Mouse (Mus musculus): ENCODE results near the gene Il4ra.

The Il4ra gene

DNA sequence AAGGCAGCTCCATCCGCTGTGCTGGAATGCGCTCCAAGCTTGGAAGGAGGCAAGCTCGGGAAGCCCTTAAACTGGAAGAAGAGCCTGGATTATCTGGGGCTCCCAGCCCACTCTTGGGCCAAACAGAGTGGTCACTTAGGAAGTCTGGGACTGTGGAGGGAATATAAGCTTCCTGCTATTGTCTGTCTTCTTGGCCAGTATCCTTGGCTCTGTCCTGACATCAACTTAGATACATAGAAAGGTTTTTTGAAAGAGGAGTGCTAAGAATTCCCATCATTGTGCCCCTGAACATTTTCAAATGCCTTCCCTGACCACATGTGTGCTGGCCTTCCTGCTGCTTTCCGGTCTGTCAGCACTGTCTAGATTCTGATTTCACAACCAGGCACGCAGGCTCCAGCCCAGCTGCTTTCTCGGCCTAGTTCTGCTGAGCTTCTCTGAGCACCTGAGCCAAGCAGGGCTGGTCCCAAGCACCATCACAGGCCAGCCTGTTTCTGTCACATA lies 989 bp upstream of the Il4ra start:
- no peak for DNase-seq (ENCODE audit: low spot score)

DNA sequence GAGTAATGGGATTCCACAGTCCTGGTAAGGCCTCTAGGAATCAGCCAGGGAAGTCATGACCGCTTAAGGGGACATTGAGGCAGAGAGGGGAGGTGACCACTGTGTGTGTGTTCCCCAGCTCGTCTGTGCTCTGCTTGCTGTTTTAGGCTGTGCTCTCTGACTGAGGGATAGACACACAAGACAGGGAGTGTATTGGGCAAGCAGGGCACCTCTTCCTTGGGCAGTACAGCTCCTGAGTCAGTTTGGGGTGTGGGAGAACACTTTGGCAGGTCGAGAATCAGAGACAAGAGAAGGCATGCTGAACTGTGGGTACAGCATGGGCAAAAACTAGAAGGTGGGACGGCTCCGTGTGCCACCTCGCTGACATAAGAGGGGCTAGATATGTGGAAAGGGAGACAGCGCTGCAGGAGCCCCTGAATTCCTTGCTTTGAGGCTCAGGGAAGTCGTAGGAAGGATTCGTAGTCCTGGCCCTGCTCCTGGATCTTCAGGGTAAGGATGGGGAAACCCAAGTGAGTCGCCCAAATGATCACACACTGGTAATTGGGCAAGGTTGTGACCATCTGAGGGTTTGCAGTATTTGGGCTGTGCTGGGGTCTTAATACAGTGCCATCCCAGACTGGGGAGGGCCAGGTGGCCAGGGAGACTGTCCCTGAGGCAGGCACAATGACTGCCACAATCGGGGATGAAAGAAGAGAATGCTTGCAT lies 1.1 kb downstream of the Il4ra start:
- no peak for DNase-seq (ENCODE audit: low spot score)

DNA sequence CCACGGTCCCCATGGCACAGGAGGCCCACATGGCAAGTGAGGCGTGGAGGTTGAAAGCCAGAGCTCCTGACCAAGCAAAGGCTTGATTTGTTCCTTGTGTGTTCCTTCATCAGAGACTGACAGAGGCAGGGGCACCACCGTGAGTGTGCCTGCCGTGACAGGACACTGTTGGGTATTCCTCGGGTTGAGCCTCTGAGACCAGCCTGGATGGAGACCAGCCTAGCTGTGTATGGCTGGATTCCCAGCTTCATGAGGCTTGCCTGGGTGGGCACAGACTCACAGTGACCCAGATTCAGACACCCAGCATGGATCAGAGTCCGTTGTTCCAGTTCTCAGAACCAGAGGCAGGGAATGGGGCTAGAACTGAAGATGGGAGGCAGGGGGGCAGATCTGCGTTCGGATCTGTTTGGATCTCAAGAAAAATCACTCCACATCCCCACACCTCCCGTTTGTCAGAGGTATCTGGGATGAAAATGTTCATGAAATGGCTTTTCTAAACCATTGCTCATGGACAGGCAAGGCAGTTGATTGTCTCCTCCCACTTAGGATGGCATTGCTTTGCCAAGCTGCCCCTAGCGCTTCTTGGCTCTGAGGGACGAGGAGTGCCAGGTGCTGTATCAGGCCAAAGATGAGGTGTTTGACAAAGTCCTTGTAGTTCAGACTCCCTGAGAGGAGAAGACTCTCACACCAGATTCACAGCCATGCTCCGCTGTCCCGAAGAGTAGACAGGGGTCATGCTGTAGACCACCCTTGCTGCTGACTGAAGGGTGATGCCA lies 1.9 kb downstream of the Il4ra start:
- no peak for DNase-seq (ENCODE audit: low spot score)

DNA sequence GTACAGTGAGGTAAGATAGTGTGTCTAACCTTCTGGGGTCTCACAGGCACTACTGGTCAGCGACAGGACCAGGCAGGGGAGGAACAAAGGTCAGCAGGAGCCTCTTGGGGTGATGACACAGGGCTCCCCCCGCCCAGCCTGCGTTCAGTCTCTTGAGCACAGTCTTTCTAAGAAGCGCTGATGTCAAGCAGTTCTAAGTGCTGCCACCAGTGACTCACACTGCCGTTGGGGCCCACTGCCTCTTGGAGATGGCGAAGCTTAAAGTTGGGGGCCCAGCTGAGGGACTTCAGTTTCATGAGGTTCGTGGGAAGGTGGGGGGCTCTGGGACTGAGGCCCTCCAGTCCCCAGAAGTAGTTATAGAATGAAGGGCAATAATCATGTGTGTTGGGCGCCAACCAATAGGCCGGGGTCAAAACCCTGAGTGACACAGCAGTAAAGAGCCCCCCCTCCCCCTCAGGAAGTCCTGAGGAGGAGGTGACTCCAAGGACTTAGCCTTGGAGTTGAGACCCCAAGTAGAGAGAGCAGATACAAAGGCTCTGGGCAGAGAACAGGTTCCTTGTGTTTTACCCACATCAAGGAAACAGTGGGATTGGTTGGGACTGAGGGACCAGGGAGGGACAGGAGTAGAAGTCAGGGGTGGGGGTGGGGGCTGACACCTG lies 2.7 kb downstream of the Il4ra start:
- no peak for DNase-seq (ENCODE audit: low spot score)

DNA sequence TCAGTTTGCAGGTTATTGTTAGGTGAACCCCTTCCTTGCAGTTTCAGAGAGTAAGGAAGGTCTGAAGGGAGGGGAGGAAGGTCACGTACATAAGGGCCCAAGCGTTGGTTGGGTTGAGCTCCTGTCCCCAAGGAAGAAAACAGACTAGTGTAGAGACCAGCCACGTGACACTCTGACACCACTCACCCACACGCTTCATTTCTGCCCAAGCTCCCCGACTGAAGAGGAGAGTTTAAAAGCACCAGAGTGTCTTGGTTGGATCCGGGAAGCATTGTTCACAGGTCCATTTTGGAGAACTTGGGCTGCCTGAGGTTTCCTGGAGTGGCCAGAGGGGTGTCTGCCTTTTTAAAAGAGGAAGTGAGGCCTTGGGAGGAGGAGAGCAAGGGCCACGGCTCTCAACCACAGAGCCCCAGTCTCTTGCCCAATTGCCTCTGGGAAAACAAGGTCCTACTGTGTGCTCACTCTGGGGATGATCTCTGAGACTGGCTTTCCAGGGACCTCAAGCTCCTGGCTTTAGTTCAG lies 3.5 kb downstream of the Il4ra start:
- no peak for DNase-seq (ENCODE audit: low spot score)

DNA sequence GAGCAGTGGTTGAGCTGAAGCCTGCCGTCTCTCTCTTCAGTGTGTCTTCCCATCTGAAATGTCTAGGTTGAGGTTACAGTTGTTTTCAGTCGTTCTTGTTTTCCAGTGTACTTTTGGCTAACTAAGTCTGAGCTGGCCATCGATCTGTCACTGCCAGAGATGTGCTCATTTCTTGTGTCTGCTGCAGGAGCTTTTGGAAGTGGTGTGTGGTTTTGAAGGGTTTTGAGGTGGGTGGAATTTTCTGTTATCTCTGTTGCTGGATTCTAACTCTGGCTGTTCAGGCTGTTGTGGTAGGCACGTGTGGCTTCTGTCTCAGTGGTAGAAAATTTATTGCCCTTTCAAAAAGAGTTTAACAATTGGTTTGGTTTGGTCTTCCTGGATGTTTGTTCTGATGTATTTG lies 4.2 kb downstream of the Il4ra start:
- DNase-seq (ENCODE audit: low spot score): no peak

DNA sequence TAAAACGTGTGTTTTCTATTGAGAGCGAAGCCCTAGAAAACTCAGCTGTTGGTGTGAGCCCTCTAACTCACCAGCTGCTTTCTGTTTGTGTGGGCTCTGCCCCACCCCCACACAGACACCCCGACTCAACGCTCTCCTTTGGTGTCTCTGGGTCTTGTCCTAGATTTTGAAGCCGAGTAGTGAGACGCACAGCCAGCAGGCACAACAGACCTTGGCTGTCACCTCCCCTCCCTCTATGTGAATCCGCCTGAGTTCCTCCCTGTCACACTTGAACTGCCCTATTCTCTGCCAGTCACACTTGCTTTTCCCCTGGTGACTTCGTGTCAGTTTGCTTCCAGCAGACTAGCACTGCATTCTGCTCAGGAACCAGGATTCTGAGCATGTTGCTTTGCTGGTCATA lies 4.9 kb downstream of the Il4ra start:
- DNase-seq (ENCODE audit: low spot score): no peak

DNA sequence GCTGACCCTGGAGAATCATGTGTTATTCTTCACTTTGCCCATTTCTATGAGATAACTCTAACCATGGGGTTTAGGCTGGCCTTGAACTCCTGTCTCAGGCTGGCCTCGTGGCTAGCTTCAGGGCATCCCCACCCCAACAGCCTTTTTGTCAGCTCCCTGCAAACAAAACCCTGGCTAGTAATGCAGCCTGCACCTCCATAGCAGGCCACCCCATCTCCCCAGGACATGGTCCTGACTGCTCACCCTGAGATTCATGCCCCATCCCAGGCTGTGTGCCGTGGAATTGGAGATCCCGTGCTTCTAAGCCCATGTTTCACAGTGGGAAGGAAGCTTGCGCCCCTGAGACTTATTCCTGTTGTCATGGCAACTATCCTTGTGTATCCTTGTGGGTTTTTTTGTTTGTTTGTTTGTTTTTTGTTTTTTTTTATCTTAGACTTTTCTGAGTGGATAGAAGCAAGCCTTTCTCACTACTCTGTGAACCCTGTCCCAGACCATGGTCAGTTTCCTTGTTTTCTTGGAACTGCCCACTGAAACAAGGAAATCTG lies 6.6 kb downstream of the Il4ra start:
- no peak for DNase-seq (ENCODE audit: low spot score)

DNA sequence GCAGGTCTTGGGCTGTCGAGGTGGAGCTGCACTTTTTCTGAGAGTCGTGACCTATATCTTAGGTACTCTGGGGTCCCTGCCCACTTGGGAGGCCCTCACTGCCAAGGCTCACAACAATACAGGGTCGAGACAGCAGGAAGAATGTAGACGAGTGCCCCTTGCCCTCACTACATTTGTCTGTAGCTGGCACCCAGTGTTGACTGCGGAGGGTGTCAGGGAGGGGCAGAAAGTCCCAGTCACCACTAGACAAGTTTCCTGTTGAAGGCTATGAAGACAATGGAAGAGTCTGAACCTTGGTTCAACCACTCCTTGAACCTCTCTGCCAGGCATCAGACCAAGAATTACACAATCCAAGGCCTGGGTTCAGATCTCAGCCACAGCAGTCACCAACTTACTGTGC lies 7.1 kb downstream of the Il4ra start:
- DNase-seq (ENCODE audit: low spot score): no peak

DNA sequence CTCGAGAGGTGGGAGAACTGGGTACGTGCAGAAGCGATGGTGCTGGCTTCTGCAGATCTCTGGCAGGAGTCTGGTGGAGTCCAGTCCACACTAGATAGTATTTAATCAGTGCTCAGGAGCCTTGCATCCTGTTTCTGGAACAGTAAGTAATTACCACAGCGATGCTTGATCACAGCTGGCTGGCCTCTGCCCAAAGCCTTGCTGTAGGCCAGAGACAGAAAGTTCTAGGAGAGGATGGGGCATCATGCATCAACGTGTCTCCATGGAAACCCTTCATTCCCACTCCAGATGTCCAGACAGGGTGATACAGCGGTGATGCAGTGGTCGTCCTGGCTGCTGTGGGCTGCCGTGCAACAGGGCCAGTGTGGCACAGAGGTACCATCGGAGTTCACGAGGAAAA lies 7.6 kb downstream of the Il4ra start:
- no peak for DNase-seq (ENCODE audit: low spot score)

DNA sequence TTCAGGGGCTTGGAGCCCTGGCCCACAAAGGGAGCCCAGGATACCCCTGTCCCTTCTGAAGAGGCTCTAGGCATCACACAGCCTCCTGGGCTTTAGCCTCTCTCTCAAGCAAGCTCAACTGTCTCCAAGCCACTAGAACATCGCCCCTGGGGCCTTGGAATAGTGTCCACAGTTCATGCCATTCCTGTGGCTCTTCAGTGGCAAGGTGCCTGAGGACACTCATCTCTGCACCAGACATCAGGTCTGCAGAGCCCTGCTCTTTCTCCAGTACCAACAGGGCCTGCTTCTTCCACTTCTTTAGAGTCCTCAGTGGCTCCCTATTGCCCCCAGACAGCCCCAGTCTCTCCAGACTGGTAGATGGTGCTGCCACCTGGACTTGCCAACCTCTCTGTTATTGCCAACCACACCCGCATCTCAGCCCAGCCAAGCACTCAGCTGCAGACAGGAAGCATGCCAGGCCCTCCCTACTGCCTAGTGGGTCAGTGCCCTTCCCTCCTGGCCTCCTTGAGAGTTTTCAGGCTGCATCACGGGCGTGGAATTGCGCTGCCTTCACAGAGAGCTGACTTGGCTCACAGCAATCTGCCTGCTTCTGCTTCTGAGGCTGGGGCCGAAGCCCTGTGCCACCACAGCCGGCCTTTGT lies 8.3 kb downstream of the Il4ra start:
- DNase-seq (ENCODE audit: low spot score): no peak

DNA sequence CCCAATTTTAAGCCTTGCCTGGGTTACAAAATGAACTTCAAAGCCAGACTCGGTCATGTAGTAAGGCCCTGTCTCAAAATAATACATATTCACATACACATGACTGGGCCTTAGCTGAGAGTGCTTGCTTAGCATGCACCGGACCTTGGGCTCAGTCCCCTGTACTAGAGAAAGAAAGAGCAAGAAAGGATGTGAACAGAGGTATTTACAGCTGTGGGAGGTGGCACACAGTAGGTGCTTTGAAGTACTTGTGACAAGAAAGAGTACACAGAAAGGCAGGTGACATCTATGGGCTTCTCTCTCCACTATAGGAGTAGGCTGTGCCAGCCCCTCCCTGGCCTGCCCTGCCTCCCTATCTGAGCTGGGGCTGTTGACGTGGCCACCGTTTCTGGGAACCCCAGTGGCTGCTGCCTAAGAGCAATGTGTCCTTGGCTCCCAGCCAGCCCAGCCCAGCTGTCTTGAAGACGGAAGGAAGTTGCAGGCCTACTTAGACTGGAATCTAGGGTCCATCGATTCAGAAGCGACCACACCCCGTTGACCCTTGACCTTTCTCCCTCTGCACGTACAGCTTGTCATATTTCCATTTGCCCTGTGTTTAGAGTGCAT lies 9.3 kb downstream of the Il4ra start:
- peak; percentile 69 for DNase-seq (ENCODE audit: low spot score)

DNA sequence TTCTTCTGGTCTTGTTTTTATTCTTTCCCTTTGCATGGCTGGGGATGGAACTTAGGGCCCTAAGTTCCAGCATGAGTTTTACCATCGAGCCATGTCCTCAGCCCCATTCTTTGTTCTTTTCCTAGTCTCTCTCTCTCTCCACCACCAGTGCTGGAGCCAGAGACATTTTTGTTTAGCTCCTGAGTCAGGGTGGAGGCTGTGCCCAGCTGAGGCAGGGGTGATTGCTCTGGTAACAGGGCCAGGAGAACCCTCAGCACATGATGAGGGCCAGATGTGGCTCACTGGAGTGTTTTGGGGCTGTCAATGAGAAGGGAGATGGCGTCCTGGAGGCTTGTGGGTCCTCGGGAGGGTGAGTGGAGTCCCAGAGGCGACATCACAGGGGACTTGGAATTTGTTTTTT lies 10.5 kb downstream of the Il4ra start:
- no peak for DNase-seq (ENCODE audit: low spot score)

DNA sequence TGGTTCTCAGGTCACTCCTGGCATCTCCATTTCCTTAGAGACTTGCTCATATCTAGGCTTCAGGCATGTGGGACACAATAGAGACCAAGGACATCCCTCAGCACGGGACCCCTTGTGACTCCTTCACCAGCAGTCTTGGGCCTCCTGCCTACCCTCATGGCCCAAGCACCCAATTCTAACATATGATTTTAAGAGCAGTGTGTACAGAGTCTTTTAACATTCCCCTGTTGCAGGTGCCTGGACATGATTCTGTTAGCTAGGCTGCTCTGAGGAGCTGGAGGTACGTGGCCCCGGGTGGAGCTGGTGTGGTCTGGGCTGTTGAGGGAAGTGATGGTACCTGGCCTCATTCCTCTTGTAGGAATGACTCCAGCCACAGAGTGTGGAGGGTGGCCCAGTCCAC lies 11.2 kb downstream of the Il4ra start:
- DNase-seq (ENCODE audit: low spot score): no peak

DNA sequence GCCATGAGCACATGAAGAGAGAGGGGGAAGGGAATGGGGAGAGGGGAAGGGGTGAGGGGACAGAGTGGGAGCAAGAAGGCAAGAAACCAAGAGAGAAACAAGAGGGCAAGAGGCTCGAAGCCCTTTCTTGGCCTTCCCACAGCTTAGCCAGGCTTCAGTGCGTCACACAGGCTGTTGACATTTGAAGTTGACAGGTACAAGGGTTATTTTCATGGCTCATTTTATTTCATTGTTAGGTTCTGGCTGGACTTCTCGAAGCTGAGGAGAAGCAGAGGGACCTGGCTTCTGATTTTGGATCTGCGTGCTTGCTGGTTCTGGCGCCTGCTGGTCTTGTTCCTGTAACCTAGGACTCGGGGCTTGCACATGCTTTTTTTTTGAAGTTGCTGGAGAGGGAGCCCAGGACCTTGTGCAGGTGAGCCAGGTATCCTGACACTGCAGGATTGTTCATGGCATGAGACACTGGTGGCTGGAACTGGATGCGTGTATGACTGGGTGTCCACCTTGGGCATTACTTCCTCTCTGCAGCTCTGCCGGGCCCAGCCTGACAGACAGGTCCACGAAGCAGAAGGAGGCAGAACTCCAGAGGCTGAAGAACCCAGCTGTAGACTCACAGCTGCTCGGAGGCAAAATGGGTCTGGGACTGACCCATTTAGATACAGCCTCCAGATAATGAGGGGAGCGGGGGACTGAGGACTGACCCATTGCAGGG lies 12.6 kb downstream of the Il4ra start:
- DNase-seq (ENCODE audit: low spot score): no peak

DNA sequence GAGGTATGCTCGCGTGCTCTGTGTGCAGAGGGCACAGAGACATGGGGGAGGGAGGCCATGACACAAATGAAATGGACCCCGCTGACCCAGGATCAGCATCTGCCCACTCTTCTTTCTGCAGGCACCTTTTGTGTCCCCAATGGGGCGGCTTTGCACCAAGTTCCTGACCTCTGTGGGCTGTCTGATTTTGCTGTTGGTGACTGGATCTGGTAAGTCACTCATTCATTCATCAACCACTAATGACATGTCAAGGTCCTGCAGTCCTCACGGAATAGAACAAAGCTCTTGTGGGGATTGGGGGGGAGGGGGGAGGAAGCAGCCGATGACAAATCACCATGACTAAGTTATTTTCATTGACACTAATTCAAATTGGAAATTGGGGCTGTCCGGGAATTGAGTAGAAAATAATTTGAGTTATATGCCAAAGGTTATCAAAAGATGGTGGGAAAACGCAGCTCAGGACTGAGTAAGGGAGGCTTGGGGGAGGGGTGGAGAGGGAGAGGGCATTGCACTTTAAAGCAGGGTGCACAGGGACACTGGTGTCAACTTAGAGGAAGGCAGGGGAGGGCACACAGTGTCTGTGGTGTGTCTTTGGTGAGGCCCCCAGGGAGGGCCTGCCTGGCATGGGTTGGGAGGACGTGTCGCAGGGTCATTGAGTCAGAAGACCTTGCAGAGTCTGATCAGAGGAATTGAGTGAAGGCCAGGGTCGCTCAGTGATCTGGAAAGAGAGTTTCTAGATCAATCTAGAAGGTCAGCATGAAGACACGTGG lies 13.8 kb downstream of the Il4ra start:
- no peak for DNase-seq (ENCODE audit: low spot score)

DNA sequence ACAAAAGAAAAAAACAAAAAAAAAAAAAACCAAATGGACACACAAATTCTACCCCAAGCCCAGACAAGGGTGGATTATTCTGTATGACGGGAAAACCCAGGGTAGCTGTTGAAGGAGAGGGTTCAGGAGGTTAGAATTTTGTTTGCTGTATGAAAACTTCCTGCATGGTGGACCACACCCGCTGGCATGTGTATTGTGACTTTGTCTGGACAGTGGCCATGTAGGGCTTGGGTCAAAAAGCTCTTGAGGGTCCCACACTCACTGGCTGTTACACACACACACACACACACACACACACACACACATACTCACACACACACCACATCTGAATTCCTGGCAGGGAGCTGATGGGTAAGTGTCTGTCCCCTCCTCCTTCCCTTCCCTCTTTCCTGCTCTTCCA lies 14.5 kb downstream of the Il4ra start:
- DNase-seq (ENCODE audit: low spot score): no peak

DNA sequence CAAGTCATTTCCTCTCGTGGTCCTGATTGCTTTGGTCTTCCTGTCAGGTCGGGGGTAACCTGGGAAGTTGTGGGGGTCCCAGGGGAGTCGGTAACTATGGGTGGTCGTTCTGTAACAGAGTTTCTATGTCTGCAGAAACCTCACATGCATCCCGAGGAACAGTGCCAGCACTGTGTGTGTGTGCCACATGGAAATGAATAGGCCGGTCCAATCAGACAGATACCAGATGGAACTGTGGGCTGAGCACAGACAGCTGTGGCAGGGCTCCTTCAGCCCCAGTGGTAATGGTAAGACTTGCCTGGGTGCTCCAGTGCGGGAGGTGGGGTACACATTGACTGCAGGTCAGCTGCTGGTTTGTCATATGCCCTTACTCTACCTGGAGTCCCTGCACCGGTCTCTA lies 17.0 kb downstream of the Il4ra start:
- DNase-seq (ENCODE audit: low spot score): no peak

DNA sequence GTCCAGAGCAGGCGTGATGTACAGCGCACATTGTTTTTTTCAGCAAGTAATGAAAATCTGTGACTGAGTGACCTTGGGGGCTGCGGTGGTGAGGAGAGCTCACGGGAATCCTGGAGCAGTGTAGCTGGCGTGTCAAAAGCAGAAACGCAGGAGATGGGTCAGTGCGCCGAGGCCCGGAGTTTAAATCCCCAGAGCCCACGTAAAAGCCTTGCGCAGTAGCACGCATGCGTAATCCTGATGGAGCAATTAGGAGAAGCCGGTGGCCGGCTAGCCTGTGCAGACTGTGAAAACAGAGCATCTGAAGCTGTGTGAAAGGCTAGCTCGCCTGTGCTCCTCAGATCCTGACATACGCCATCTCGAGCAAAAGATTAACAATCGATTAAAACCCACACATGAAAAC lies 20.0 kb downstream of the Il4ra start:
- DNase-seq (ENCODE audit: low spot score): no peak

DNA sequence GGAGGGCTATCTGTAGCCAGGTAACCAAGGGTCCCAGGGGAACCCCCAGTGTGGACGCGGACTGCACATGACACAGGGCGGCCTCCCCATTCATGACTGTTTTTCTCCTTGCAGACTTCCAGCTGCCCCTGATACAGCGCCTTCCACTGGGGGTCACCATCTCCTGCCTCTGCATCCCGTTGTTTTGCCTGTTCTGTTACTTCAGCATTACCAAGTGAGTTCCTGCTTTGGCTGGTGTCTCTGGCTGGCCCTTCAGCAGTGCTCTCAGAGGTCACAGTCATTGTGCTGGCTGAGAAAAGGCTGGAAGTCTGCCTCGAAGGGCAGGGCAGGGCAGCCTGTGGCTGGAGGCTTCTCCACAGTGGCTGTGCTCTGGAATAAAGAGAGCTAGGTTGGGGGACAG lies 20.8 kb downstream of the Il4ra start:
- no peak for DNase-seq (ENCODE audit: low spot score)

All from c-Kit-positive CD71-positive TER-119-positive erythroid progenitor cells, embryonic 14.5 days (primary cell).